Mouse (Mus musculus) bone marrow, adult 2 months (tissue): ENCODE results near the gene Nt5e. TPM values are rescaled to one million over a fixed set of nuclear protein-coding genes. Genes with fewer than 3 reads are reported as not detected.

Experiments
- H3K27ac ChIP-seq: fragments of 200-500 bp; 2 replicates; pipeline ENCODE4 v1.5.1; 2012; ENCODE audit warnings: low read depth, mild to moderate bottlenecking, control low read depth, inconsistent platforms, low read length; ENCODE audit not compliant: control insufficient read depth, poor library complexity, insufficient read depth
- H3K4me1 ChIP-seq: fragments of 200-500 bp; 2 replicates; pipeline ENCODE4 v1.6.1; 2011; ENCODE audit warnings: low read length; ENCODE audit not compliant: control insufficient read depth, insufficient read depth
- H3K4me3 ChIP-seq: fragments of 200-500 bp; replicated peaks from 2 replicates; pipeline ENCODE3; 2011; ENCODE audit warnings: mild to moderate bottlenecking, low read depth, low read length, control low read depth; ENCODE audit not compliant: control insufficient read depth
- CTCF ChIP-seq: fragments of 200-500 bp; IDR thresholded peaks from 2 replicates; pipeline ENCODE4 v1.5.1; 2011; ENCODE audit warnings: low read length, control low read depth; ENCODE audit not compliant: control insufficient read depth, insufficient read depth
- POLR2A ChIP-seq: fragments of 200-500 bp; IDR thresholded peaks from 2 replicates; pipeline ENCODE4 v1.6.1; 2011; ENCODE audit warnings: low read depth, mild to moderate bottlenecking, control low read depth, low read length, borderline replicate concordance; ENCODE audit not compliant: control insufficient read depth
- WGBS: fragments of 180-500 bp; shearing (Covaris S2); methylation state at CpG from one replicate; pipeline ENCODE4 v1.1.7; 2018; 5-methylcytosine and 5-hydroxymethylcytosine counted together
- polyA plus RNA-seq: library from polyadenylated mRNA; stranded (reverse); fragments of >200 nt; gene quantifications from 2 replicates; pipeline ENCODE4 v1.2.4, GENCODE M21; 2011; ENCODE audit warnings: low replicate concordance; ENCODE audit not compliant: missing spikeins, insufficient read depth, insufficient read length

Nt5e gene
- polyA plus RNA-seq, 1 experiment, result 1.8 TPM

DNA sequence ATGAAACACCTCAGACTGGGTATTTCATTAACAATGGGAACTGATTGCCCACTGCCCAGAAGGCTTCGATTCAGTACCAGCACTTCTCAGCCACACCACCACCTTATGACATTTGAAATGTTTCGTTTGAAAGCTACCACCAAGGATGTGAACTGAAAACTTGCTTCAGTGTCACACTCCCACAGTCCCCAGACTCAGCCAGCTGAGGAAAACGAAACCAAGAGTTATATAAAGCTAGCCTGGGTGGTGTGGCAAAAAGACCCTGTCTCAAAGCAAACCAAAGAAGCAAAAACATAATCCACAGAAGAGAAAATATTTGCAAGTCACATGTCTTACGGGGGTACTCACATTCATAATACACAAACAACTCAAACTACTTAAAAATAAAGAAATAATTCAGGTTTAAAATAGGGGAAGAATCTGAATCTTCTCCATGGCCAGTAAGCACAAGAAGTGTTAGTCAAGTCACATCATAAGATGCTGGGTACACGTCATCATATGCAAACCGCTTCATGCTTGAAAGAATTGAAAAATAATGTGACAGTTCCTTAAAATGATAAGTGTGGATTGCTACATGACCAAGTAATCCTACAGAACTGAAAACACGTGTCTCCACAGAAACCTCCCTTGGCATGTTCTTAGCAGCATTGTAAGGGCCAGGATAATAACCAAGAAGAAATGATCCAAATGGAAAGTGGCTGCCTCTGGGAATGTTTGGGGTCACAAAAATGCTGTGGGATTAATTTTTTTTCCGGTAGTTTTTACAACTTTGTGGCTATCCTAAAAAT lies 28.9 kb upstream of the Nt5e start:
- H3K27ac ChIP-seq, result no peak overlapping the region
- no peak for TF ChIP-seq CTCF
- TF ChIP-seq POLR2A, result no peak
- H3K4me3 ChIP-seq, result no peak overlapping the region
- no peaks in the 10 kb centered on the region for H3K4me1 ChIP-seq
- 69% methylated on average over 8 of the region's 8 CpGs for WGBS

- no peak overlapping the region for H3K27ac ChIP-seq
- H3K4me1 ChIP-seq, result peaks cover 1% of the 10 kb centered on the region; the same call in 1 of the 2 replicates
- 35% methylated on average over 2 of the region's 2 CpGs for WGBS
- H3K4me3 ChIP-seq, result no peak overlapping the region
- TF ChIP-seq POLR2A (no peak), CTCF (no peak)
These were observed 19.9 kb upstream of the Nt5e start for GRCm38 (mm10) chr9:88307019-88307618.

GRCm38 (mm10) chr9:88309127-88309526 lies 17.9 kb upstream of the Nt5e start:
- 21% methylated on average over 1 of the region's 1 CpGs for WGBS
- H3K27ac ChIP-seq, result no peak overlapping the region
- peaks cover 1% of the 10 kb centered on the region; the same call in 1 of the 2 replicates for H3K4me1 ChIP-seq
- H3K4me3 ChIP-seq, result no peak overlapping the region
- TF ChIP-seq POLR2A (no peak), CTCF (no peak)

DNA sequence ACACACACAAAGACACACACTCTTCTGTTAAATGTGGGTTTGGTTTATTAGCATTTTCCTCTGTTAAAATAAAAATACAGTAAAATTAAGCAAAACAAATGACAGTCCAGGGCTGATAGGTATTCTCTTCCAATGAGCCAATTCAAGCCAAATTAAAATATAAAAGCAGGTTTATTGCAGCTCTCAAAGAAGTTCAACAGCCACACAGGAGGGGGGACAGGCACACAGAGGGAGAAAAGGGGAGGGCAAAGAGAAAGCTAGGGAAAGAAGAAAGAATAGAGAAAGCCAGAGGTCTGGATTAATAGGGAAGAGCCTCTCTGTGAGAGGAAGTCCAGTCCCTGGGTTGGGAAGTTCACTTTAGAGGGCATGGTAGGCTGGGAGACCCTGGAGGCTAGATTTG lies 7.8 kb upstream of the Nt5e start:
- H3K4me3 ChIP-seq, result no peak overlapping the region
- no peak overlapping the region for H3K27ac ChIP-seq
- no peak for TF ChIP-seq POLR2A
- TF ChIP-seq CTCF, result no peak
- no peaks in the 10 kb centered on the region for H3K4me1 ChIP-seq

DNA sequence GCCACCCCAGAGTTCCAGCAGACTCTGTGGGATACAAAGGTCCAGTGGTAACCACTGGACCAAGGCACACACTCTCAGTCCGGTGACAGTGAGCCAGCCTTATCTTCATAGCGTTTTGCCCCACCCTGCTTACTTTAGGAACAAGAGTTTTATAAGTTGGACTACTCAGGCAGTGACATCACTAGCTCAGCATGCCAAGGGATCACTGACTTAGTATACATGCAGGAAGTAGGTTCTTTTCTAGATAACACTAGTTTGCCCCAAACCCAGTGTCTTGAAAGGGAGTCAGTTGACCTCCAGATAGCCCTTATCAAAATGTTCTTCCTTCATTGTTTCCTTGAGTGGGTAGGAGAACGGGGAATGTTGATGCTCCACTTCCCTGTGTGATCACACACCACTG lies 2.4 kb upstream of the Nt5e start:
- H3K27ac ChIP-seq, result no peak overlapping the region
- TF ChIP-seq CTCF, result no peak
- no peak for TF ChIP-seq POLR2A
- 60% methylated on average over 3 of the region's 3 CpGs for WGBS
- H3K4me1 ChIP-seq, result no peaks in the 10 kb centered on the region; the same call in 1 of the 2 replicates
- no peak overlapping the region for H3K4me3 ChIP-seq

DNA sequence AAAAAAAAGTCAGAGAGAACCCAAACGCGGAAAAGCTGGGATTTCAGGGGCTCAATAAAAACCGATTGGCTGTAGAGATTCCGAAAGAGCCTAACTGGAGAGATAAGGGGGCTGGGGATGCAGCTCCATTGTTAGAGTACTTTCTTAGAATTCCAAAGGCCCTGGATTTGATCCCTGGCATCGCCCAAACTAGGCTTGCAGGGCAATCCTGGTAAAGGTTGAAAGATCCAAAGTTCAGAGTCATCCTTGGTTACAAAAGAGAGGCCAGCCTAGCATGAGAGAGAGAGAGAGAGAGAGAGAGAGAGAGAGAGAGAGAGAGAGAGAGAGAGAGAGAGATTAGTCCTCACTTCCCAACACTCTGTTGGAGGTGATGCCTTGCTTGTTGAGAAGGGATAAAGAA lies 1.7 kb downstream of the Nt5e start:
- no peak for TF ChIP-seq CTCF
- Histone ChIP-seq H3K27ac (no peak overlapping the region), H3K4me1 (no peaks in the 10 kb centered on the region; the same call in 1 of the 2 replicates), H3K4me3 (no peak overlapping the region)
- WGBS, result 54% methylated on average over 5 of the region's 5 CpGs

DNA sequence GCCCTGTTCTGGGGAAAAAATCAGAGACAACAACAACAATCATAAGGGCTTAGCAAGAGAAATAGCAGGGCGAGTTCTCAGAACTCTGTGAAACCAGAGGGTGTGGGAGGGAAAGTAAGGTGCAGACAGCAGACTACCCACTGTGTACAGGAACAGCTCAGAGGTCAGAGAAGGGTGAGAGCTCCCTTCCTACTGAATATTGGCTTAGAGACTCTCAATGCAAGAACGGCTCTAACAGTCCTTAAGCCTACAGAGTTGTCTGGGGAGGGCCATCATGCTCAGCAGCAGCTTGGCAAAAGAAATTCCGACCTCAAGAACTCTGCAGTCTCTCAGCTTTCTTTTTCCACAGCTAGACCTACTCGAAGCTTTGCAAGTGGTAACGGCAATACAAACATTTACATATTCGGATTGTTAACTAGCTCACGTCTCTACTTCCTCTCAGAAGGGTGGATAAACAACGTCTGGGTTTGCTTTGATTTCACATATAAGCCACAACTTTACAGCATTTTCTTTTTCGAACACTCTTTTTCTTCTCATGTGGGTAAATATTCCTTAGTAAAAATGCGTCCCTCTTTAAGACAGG lies 2.3 kb downstream of the Nt5e start:
- no peak for TF ChIP-seq POLR2A
- no peak for TF ChIP-seq CTCF
- no peak overlapping the region for H3K27ac ChIP-seq
- H3K4me3 ChIP-seq, result no peak overlapping the region
- WGBS, result 32% methylated on average over 10 of the region's 10 CpGs
- no peaks in the 10 kb centered on the region; the same call in 1 of the 2 replicates for H3K4me1 ChIP-seq

DNA sequence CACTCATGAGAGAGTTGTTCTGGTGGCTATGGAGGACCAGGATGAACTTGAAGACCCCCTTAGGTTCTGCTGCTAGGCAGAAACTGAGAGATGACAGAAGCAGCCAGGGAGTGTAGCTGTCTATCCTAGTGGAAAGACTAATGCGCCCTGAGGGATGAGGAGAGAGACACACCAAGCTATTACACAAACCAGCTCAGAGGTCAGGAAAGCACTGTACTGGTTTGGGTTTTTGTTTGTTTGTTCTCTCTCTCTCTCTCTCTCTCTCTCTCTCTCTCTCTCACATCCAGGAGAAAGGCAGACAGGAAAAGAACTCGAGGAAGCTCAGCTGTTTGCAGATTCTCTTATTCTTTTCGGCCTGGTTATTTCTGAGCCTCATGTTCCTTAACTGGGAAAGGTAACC lies 3.3 kb downstream of the Nt5e start:
- WGBS, result 62% methylated on average over 3 of the region's 3 CpGs
- no peak overlapping the region for H3K27ac ChIP-seq

GRCm38 (mm10) chr9:88332447-88332846 lies 5.5 kb downstream of the Nt5e start:
- no peak overlapping the region for H3K27ac ChIP-seq
- TF ChIP-seq POLR2A, result no peak
- no peak for TF ChIP-seq CTCF
- H3K4me1 ChIP-seq, result no peaks in the 10 kb centered on the region
- WGBS, result 70% methylated on average over 3 of the region's 3 CpGs
- no peak overlapping the region for H3K4me3 ChIP-seq

More for the DNA sequence above, 3.3 kb downstream of the Nt5e start:
- no peak for TF ChIP-seq CTCF
- TF ChIP-seq POLR2A, result no peak
- Histone ChIP-seq H3K4me3 (no peak overlapping the region), H3K4me1 (no peaks in the 10 kb centered on the region; the same call in 1 of the 2 replicates)
